Mouse (Mus musculus): Measurements from ENCODE around the gene Susd3.

GRCm38 (mm10) chr13:49213531-49213932 lies 35.0 kb downstream of the Susd3 start:
- TF ChIP-seq POLR2A (IDR thresholded peaks at IDR 0.05; ENCODE audit: extremely low read depth, insufficient read depth, low read length) (no peak), CTCF (IDR thresholded peaks at IDR 0.05; ENCODE audit: extremely low read depth, insufficient read depth, low read length) (no peak)

All from cortical plate, adult 2 months (tissue).